Mouse (Mus musculus) embryonic fibroblast, embryonic 13.5 days (primary cell): ENCODE measurements around the gene Daam1. TPM values are rescaled to one million over a fixed set of nuclear protein-coding genes. Genes with fewer than 3 reads are reported as not detected.
A peak's percentile ranks its signal among the peaks of the same experiment; 100 is the strongest.

ENCODE experiments used
- H3K27ac ChIP-seq: 2 replicates; pipeline ENCODE4 v1.5.1; 2012; ENCODE audit warnings: low read length, control low read depth, inconsistent platforms; ENCODE audit not compliant: insufficient read depth
- H3K4me1 ChIP-seq: 2 replicates; pipeline ENCODE4 v1.6.1; 2011; ENCODE audit warnings: low read length; ENCODE audit not compliant: control insufficient read depth, insufficient read depth
- H3K4me3 ChIP-seq: 2 replicates; pipeline ENCODE4 v1.5.1; 2011; ENCODE audit warnings: mild to moderate bottlenecking, control low read depth, low read length; ENCODE audit not compliant: insufficient read depth
- CTCF ChIP-seq: IDR thresholded peaks from 2 replicates; pipeline ENCODE4 v1.5.1; 2011; ENCODE audit warnings: mild to moderate bottlenecking, control low read depth, low read length, moderate library complexity, borderline replicate concordance; ENCODE audit not compliant: insufficient read depth
- POLR2A ChIP-seq: IDR thresholded peaks from 2 replicates; pipeline ENCODE4 v1.6.1; 2011; ENCODE audit warnings: low read depth, mild to moderate bottlenecking, control low read depth, low read length, moderate library complexity
- polyA plus RNA-seq: library from polyadenylated mRNA; stranded (reverse); fragments of >200 nt; gene quantifications from 2 replicates; pipeline ENCODE4 v1.2.4, GENCODE M21; 2011; ENCODE audit warnings: low read depth; ENCODE audit not compliant: missing spikeins, insufficient read length

Daam1 gene
- polyA plus RNA-seq, 1 experiment, result 23.8 TPM

DNA sequence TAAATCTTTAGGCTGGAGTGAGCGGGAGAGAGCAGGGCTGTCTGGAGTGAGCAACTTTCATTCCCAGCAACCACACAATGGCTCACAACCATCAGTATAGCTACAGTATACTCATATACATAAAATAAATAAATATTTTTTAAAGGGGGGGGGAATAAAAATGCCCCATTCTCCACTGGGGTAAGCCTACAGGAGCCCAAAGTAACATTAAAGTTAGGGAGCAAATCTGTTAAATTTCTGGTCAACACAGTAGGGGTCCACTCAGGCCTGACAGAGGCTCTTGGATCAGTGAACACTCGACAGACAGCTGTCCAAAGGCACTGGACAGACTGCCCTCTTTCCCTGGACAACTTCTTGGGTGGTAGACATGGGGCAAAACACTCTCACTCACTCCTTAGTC is 168.8 kb downstream of the Daam1 start:
- H3K4me1 ChIP-seq, result no peaks in the 10 kb centered on the region
- no peak overlapping the region for H3K27ac ChIP-seq
- TF ChIP-seq CTCF (no peak), POLR2A (no peak)
- no peak overlapping the region for H3K4me3 ChIP-seq

DNA sequence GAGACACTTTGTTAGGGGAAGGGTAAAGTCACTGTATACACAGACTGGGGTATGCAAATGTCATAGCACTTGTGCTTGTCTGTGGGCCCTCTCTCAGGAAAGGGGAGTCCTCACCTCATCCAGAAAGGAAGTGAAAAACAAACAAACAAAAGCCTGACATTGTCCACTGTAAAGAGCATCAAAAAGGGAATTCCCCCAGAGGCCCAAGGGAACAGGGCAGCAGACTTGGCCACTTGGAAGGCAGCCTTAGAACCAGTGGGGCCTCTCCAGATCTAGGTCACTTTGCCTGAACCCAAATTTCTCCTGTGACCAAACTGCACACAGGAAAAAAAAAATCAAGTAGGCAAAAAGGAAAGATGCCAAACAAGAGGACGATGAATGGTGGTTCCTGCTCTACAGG is 170.9 kb downstream of the Daam1 start:
- TF ChIP-seq CTCF, result no peak
- no peak for TF ChIP-seq POLR2A
- H3K4me3 ChIP-seq, result no peak overlapping the region
- H3K27ac ChIP-seq, result no peak overlapping the region
- H3K4me1 ChIP-seq, result no peaks in the 10 kb centered on the region

DNA sequence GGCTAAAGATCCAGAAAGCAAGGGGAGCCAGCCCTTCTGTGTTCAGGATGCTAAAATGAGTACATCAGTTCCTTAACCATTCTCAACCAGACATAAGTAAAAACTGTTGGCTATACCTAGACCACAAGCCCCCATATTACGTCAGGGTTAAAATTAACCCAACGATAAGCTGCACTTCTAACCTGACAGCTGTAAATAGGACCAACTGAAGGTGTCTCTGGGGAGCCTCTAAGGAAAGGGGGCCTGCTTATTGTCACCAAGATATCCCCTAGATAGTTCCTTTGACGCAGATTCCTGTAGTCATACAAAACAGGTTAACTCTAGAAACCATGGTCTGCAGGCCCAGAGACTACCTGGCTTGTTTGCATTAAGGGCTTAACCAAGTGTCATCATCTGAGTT is 174.4 kb downstream of the Daam1 start:
- no peak overlapping the region for H3K4me3 ChIP-seq
- no peak for TF ChIP-seq POLR2A
- TF ChIP-seq CTCF, result no peak
- no peaks in the 10 kb centered on the region for H3K4me1 ChIP-seq
- H3K27ac ChIP-seq, result no peak overlapping the region

DNA sequence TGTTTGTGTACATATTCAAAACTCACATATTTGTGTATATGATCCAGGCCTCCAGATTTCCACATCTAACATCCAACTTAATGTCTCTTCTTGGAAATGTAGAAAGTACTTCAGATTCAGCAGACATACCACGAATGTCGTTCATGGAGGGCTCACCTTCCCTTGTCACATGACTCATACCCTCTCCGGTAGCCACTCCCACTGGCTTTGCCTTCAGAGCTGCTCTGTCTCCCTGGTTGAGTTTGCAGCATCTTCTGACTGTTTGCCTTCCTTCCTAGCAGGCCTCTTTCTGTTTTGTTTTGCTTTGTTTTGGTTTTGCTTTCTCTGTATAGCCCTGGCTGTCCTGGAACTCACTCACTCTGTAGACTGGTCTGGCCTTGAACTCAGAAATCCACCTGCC is 176.8 kb downstream of the Daam1 start:
- TF ChIP-seq CTCF, result no peak
- no peak for TF ChIP-seq POLR2A
- Histone ChIP-seq H3K27ac (no peak overlapping the region), H3K4me1 (no peaks in the 10 kb centered on the region), H3K4me3 (no peak overlapping the region)

DNA sequence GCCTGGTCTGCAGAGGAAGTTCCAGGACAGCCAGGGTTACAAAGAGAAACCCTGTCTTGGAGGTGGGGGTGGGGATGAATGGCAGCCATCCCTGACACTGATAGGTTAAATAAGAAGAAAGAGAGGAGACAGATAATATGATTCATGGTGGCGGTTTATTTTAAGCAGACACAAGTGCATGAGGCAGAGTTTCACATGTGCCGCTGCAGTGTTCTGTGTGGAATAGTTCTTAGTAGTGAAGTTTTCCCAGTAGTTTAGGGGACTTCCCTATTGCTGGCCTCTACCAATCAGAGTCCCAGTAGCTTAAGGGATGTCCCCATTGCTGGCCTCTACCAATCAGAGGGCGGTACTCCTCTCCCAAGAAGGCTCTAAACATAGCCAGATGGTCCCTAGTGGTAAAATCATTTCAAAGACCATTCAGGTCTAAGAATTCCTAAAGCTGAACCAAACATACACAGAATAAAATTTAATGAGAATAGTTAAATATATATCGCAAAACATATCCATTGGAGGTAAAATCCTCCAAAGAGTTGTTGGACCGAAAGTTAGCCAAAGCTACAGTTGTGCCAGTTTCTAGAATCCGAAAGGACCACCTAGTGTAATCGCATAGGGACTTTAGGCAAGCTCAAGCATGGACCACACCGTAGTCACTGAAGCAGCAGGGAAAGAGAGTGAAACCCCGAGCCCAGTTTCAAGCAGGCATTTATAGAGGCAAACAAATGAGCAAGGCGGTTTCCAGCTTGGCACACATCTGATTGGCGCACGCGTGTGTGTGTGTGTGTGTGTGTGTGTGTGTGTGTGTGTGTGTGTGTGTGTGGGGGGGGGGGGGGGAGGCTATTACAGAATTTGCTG is 178.4 kb downstream of the Daam1 start:
- Histone ChIP-seq H3K4me1 (0 out of 2 replicates have a peak, but pooled peaks cover 1% of the 10 kb centered on the region), H3K4me3 (no peak overlapping the region), H3K27ac (no peak overlapping the region)
- TF ChIP-seq CTCF (no peak), POLR2A (no peak)

DNA sequence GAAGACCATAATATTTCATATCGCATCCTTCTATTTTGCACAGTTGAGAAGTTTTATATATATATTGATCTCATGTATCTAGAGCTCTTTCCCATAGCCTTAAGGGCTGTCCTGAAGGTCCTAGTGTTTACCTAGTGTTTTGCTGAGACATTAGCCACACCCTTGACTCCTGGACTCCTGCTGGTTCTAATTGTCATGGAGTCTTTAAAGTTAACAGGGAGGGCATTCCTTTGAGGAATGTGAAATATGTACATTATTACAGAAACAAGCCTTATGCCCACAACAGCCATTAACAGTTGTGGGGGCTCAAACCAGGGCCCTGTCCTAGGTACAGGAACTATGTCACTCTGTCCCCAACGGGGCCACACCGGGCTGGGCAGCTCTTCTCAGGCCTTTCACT is 180.5 kb downstream of the Daam1 start:
- Histone ChIP-seq H3K4me3 (no peak overlapping the region), H3K4me1 (peaks cover 3% of the 10 kb centered on the region), H3K27ac (no peak overlapping the region)
- TF ChIP-seq CTCF (no peak), POLR2A (no peak)

DNA sequence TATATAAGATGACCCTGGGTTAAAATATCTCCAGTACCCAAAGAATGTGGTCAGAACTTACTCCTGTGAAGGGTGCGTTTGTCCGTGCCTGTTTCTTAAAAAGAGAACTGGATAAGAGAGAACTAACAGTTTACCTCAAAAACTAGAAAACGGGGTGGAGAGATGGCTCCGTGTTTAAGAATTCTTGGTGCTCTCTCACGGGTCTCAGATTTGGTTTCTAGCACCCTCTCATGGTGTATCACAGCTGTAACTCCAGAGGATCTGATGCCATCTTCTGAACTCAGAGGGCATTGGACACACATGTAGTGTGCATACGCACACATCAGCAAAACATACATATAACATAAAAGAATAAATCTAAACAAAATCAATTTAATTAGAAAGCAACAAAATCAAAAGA is 181.2 kb downstream of the Daam1 start:
- Histone ChIP-seq H3K27ac (no peak overlapping the region), H3K4me3 (no peak overlapping the region), H3K4me1 (peaks cover 3% of the 10 kb centered on the region)
- no peak for TF ChIP-seq CTCF
- no peak for TF ChIP-seq POLR2A

DNA sequence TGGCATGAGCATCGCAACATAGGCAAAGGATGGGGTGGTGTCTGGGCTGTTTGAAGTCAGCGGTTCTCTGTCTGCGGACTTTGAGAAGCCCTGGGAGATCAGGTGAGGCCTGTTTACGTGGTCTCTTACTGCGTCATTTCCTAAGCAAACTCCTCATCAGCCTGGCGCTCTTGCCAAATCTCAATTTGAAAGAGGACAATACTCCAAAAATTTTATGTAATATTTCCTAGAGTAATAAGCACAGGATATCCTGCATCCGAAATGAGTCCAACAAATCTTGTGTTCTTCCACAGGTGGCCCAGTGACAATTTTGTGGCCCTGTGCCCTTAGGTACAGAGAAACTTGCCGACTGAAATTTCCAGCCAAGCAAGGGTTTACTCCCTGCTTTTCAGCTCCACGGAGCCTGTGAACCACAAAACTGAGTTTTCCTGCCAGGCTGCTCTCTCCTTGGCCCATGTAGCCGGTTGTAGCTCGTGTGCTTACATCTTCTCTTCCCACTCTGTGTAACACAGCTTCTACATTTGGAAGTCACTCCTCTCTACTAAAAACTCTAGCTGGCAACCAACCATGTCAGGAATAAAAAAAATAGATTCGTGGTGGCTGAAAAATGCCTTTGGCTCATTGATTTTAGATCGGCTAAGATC is 183.0 kb downstream of the Daam1 start:
- no peak for TF ChIP-seq CTCF
- TF ChIP-seq POLR2A, result no peak
- Histone ChIP-seq H3K4me3 (no peak overlapping the region), H3K4me1 (peaks cover 3% of the 10 kb centered on the region), H3K27ac (peak overlapping the region; percentile 62)

DNA sequence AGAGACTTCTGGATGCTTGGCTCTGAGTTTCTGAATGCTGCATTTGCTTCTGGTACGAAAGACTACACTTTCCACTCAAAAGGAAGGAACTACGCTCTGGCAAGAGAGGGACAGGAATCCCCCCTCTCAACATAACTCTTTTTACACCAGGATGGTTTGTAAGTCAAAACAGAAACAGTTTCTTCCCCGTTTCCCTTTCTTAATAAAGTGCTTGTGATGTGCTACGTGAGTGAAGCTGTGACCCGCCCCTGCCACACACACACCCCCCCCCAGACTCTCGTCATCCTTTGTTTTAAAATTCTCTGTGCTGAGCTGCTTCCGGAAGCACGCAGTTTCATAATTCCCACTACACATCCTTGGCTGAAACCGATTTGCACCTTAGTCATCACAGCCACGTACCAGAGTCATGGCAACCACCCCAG is 183.5 kb downstream of the Daam1 start:
- peak overlapping the region; percentile 62 for H3K27ac ChIP-seq
- peaks cover 3% of the 10 kb centered on the region for H3K4me1 ChIP-seq
- TF ChIP-seq CTCF, result no peak
- TF ChIP-seq POLR2A, result no peak
- H3K4me3 ChIP-seq, result no peak overlapping the region

DNA sequence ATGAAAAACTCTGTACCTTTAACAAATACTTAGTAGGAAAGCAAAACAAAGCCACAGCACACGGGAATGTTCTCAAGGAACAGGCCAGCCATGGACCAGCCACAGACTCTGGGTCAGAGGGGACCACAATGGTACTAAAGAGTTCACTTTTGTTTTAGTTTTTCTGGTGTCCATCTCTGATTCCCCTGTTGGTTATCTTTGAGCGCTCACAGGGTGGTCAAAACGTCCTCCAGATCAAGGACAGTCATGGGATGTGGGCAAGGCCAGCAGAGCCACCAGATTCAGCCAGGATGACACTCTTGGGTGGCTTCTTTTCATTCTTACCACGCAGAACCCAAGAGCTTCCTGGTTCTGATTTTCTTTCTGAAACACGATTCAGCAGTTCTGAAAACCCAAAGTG is 184.4 kb downstream of the Daam1 start:
- Histone ChIP-seq H3K27ac (no peak overlapping the region), H3K4me3 (no peak overlapping the region), H3K4me1 (peaks cover 3% of the 10 kb centered on the region)
- no peak for TF ChIP-seq POLR2A
- no peak for TF ChIP-seq CTCF
